Mouse (Mus musculus) limb, embryonic 15.5 days (tissue): ENCODE results near the gene Sppl2c. TPM values are rescaled to one million over a fixed set of nuclear protein-coding genes. Genes with fewer than 3 reads are reported as not detected.

Experiments used
- ATAC-seq: fragments of 200-750 bp; cut with Nextera tagmentation; 2 replicates; pipeline ENCODE4 v1.8.0; 2017; ENCODE audit warnings: low read depth, moderate TSS enrichment; ENCODE audit not compliant: insufficient number of reproducible peaks, low FRiP score, low TSS enrichment
- H3K27ac ChIP-seq: fragments of 300-500 bp; sonication (generic); 2 replicates; pipeline ENCODE4 v1.5.1; 2015; ENCODE audit warnings: moderate library complexity, mild to moderate bottlenecking, inconsistent platforms
- H3K27me3 ChIP-seq: fragments of 300-500 bp; sonication (generic); 2 replicates; pipeline ENCODE4 v1.6.1; 2015; ENCODE audit warnings: inconsistent platforms
- H3K36me3 ChIP-seq: fragments of 300-500 bp; sonication (generic); 2 replicates; pipeline ENCODE4 v1.6.1; 2015; ENCODE audit warnings: inconsistent platforms
- H3K4me1 ChIP-seq: fragments of 300-500 bp; sonication (generic); 2 replicates; pipeline ENCODE4 v1.6.1; 2015; ENCODE audit warnings: inconsistent platforms
- H3K4me2 ChIP-seq: fragments of 300-500 bp; sonication (generic); 2 replicates; pipeline ENCODE4 v1.6.1; 2015; ENCODE audit warnings: mild to moderate bottlenecking, inconsistent platforms
- H3K4me3 ChIP-seq: fragments of 300-500 bp; sonication (generic); 2 replicates; pipeline ENCODE4 v1.5.1; 2015; ENCODE audit warnings: mild to moderate bottlenecking, inconsistent platforms
- H3K9ac ChIP-seq: fragments of 300-500 bp; sonication (generic); 2 replicates; pipeline ENCODE4 v1.6.1; 2015; ENCODE audit warnings: inconsistent platforms
- H3K9me3 ChIP-seq: fragments of 300-500 bp; sonication (generic); 2 replicates; pipeline ENCODE4 v1.6.1; 2016; ENCODE audit warnings: inconsistent platforms
- WGBS: fragments of 180-500 bp; shearing (Covaris S2); methylation state at CpG from one replicate; pipeline ENCODE4 v1.1.7; 2015; 5-methylcytosine and 5-hydroxymethylcytosine counted together
- polyA plus RNA-seq: library from polyadenylated mRNA; unstranded; fragments of >200 nt; fragmentation: Nextera tagmentation; extraction: Ambion mirVana; gene quantifications from 2 replicates; pipeline ENCODE4 v1.2.1, GENCODE M21; 2015

Sppl2c gene
- polyA plus RNA-seq, result not detected in 2 replicates

GRCm38 (mm10) chr11:104186135-104186836 lies at the start of gene Sppl2c:
Sppl2c (plus strand) TSS chr11:104186327.
- ATAC-seq, result no peak
- Histone ChIP-seq H3K27me3 (no peaks in the 10 kb centered on the region), H3K9ac (no peak within 1 kb of the TSS), H3K27ac (no peak within 1 kb of the TSS), H3K4me2 (no peak within 1 kb of the TSS), H3K4me3 (no peak within 1 kb of the TSS), H3K36me3 (no peaks in the 10 kb centered on the region), H3K9me3 (no peaks in the 10 kb centered on the region), H3K4me1 (no peaks in the 10 kb centered on the region)
- 73% methylated on average over 13 of the region's 13 CpGs for WGBS

DNA sequence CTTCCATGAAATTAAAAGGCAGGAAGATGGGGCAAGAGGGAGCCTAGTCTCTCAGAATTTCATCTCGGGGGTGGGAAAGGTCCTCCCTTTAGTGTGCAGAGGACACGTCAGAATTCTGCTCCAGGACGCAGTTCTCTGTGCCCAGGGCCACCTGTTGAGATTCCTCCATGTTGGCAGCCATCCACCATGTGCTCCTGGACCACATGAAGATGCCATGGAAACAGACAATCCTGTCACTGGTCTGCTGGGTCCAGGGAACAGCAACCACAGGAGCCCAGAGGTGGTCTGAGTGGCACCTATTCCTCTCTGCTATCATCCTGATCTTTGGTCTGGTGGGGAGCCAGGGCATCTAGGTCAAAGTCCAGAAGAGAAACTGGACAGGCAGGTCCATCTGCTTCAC lies 47.2 kb upstream of the Sppl2c start:
- Histone ChIP-seq H3K4me1 (no peaks in the 10 kb centered on the region), H3K27ac (no peak overlapping the region), H3K4me3 (no peak overlapping the region), H3K27me3 (peaks cover 48% of the 10 kb centered on the region), H3K9me3 (no peaks in the 10 kb centered on the region), H3K4me2 (no peak overlapping the region), H3K9ac (no peak overlapping the region), H3K36me3 (no peaks in the 10 kb centered on the region)
- ATAC-seq, result no peak
- 56% methylated on average over 3 of the region's 3 CpGs for WGBS

GRCm38 (mm10) chr11:104144930-104145329 lies 41.2 kb upstream of the Sppl2c start:
- Histone ChIP-seq H3K4me2 (no peak overlapping the region), H3K27me3 (peaks cover 3% of the 10 kb centered on the region; the same call in 1 of the 2 replicates), H3K4me3 (no peak overlapping the region), H3K9ac (no peak overlapping the region), H3K9me3 (no peaks in the 10 kb centered on the region), H3K4me1 (no peaks in the 10 kb centered on the region), H3K27ac (no peak overlapping the region), H3K36me3 (no peaks in the 10 kb centered on the region)
- ATAC-seq, result no peak
- 95% methylated on average over 1 of the region's 1 CpGs for WGBS

- no peak for ATAC-seq
- Histone ChIP-seq H3K36me3 (no peaks in the 10 kb centered on the region), H3K27me3 (no peaks in the 10 kb centered on the region), H3K4me2 (no peak overlapping the region), H3K9ac (no peak overlapping the region), H3K9me3 (no peaks in the 10 kb centered on the region), H3K27ac (no peak overlapping the region), H3K4me3 (no peak overlapping the region), H3K4me1 (no peaks in the 10 kb centered on the region)
- WGBS, result 75% methylated on average over 7 of the region's 7 CpGs
Measured at GRCm38 (mm10) chr11:104148787-104149186, 37.3 kb upstream of the Sppl2c start.

DNA sequence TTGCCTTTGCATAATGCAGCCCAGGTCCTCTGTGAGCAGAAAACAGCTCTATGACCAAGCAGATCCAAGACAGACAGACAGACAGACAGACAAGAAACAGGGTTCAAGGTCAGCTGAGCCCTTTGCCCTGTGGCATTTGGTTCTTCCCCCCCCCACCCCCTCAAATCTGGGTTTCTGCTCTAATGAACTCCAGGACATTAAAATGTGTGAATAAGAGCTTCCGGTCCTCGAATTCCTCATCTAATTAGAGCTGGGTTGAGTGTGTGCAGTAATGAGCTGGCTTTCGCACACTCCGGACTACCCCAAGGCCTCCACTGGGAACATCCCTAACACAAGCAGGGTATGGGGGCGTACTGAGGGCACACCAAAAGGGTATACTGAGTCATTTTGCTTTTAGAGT lies 35.2 kb upstream of the Sppl2c start:
- Histone ChIP-seq H3K9me3 (no peaks in the 10 kb centered on the region), H3K4me2 (no peak overlapping the region), H3K9ac (no peak overlapping the region), H3K27ac (no peak overlapping the region), H3K27me3 (no peaks in the 10 kb centered on the region), H3K36me3 (no peaks in the 10 kb centered on the region), H3K4me1 (no peaks in the 10 kb centered on the region), H3K4me3 (no peak overlapping the region)
- 60% methylated on average over 5 of the region's 5 CpGs for WGBS
- ATAC-seq, result no peak

DNA sequence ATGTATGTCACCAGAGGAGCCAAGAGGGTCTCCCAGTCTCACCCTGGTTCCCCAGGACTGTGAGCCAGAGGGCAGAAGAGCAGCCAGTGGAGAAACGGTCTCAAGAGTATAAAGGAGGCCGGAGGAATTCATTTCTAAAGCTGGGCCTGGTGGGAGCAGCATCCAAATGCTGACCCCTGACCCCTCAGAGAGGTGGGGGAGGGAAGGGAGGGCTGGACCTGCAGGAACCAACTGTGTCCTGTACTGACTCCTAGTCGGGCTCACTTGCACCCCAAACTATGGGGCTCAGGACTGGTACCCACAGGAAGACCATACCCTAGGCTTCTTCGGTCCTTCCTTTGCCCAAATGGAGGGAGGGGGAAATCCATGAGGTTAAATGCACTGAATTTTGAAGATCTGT lies 31.8 kb upstream of the Sppl2c start:
- no peaks in the 10 kb centered on the region for H3K36me3 ChIP-seq
- WGBS, result 59% methylated on average over 4 of the region's 4 CpGs
- peaks cover 20% of the 10 kb centered on the region for H3K27me3 ChIP-seq
- no peak overlapping the region for H3K4me2 ChIP-seq
- ATAC-seq, result no peak
- no peak overlapping the region for H3K27ac ChIP-seq
- H3K4me1 ChIP-seq, result peaks cover 10% of the 10 kb centered on the region
- no peaks in the 10 kb centered on the region for H3K9me3 ChIP-seq
- H3K4me3 ChIP-seq, result no peak overlapping the region
- H3K9ac ChIP-seq, result no peak overlapping the region

- WGBS, result 30% methylated on average over 9 of the region's 9 CpGs
- H3K9me3 ChIP-seq, result no peaks in the 10 kb centered on the region
- H3K4me3 ChIP-seq, result no peak overlapping the region
- H3K27ac ChIP-seq, result no peak overlapping the region
- H3K9ac ChIP-seq, result no peak overlapping the region
- H3K36me3 ChIP-seq, result no peaks in the 10 kb centered on the region
- ATAC-seq, result no peak
- peaks cover 10% of the 10 kb centered on the region for H3K4me1 ChIP-seq
- H3K27me3 ChIP-seq, result peaks cover 20% of the 10 kb centered on the region
- H3K4me2 ChIP-seq, result no peak overlapping the region
Measured at GRCm38 (mm10) chr11:104154820-104155635, 31.1 kb upstream of the Sppl2c start.

GRCm38 (mm10) chr11:104155899-104156298 lies 30.2 kb upstream of the Sppl2c start:
- H3K4me3 ChIP-seq, result no peak overlapping the region

DNA sequence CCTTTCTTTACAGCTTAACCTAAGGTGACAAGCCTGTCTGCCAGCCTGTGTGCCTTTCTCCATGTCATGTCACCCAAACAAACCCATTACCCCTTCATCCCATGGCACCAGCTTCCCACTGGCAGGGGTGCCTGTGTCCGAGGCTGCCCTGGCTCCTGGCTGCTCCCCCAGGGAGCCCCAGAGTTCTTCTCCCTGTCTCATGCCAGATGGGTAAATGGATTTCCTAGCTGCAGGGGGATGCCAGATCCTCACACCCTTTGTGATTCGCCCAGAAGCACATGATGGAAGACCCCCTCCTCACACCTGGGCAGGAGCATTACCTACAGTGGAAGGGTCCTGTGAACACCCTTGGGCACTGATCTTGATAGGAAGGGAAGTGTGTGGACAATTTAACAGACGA lies 29.7 kb upstream of the Sppl2c start:
- Histone ChIP-seq H3K4me2 (no peak overlapping the region), H3K9ac (no peak overlapping the region), H3K36me3 (no peaks in the 10 kb centered on the region), H3K9me3 (no peaks in the 10 kb centered on the region), H3K4me3 (no peak overlapping the region), H3K27ac (no peak overlapping the region), H3K27me3 (peaks cover 20% of the 10 kb centered on the region), H3K4me1 (peaks cover 10% of the 10 kb centered on the region)
- 53% methylated on average over 3 of the region's 3 CpGs for WGBS
- ATAC-seq, result no peak

More at GRCm38 (mm10) chr11:104155899-104156298, 30.2 kb upstream of the Sppl2c start:
- Histone ChIP-seq H3K9ac (no peak overlapping the region), H3K36me3 (no peaks in the 10 kb centered on the region), H3K9me3 (no peaks in the 10 kb centered on the region), H3K27ac (no peak overlapping the region), H3K27me3 (peaks cover 20% of the 10 kb centered on the region), H3K4me2 (no peak overlapping the region), H3K4me1 (peaks cover 10% of the 10 kb centered on the region)
- ATAC-seq, result no peak

DNA sequence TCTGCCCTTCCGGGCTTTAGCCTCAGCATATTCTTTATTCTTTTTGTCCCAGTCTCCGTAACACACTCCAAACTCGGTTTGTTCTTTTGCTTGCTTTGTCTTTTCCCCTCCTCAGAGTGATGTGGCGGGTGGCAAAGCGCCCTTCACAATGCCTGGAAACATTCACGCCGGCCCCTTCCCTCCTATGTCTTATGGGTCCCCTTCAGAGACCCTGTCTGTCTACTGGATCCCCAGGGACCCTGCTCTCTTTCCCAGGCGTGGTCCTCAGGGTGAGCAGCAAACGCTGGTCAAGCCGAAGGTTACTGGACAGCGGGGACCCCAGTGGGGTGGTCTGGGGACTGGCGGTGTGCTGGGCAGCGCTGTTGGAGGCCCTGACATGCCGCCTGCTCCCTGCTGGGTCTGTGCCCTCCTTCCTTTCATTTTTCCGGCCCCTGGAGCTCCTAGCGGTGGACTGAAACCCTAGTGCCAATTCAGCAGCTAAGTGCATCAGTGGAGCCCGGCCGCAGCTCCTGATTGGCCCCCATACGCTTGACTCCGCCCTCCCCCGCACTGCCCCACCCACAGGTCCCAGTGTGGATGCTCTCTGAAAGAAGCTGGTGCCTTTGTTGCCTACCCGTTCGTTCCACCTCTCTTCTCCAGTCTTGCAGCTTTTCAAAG lies 28.4 kb upstream of the Sppl2c start:
- no peak; the same call in 1 of the 2 replicates for ATAC-seq
- Histone ChIP-seq H3K4me3 (peak overlapping the region; percentile 27), H3K27ac (no peak overlapping the region), H3K4me2 (peak overlapping the region; percentile 45), H3K36me3 (no peaks in the 10 kb centered on the region), H3K4me1 (peaks cover 10% of the 10 kb centered on the region), H3K9me3 (no peaks in the 10 kb centered on the region), H3K9ac (no peak overlapping the region), H3K27me3 (peaks cover 20% of the 10 kb centered on the region)
- WGBS, result 4% methylated on average over 23 of the region's 23 CpGs

DNA sequence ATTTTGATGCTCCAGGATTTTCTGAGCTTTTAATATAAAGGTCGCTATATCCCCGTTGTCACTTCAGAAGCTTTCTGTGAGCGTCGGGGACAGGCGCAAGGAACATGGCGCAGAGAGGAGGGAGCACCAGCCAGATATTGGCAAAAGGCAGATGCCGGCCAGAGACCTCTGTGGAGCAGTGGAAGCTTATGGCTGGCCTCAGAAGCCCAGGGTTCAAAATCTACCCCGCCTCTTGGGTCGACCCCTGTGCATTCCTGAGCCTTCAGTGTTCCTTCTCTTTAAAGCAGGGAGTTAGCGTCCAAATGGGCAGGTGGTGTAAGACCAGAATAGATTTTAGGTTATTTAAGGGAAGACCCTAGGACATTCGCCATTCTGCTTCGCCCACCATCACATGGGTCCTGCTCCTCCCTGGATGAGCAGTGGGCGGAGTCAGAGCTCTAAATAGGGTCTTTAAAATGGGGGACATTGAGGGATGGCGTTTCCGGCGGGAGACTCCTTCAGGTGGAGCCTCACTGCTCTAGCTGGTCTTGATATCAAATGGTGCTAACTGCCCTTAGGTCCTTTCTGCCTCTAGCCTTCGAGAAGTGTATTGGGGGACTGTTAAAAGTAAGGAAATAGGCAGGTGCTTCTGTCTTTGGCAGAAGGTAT lies 27.7 kb upstream of the Sppl2c start:
- Histone ChIP-seq H3K9ac (no peak overlapping the region), H3K4me2 (peak overlapping the region; percentile 45), H3K4me1 (peaks cover 10% of the 10 kb centered on the region), H3K27me3 (peaks cover 20% of the 10 kb centered on the region), H3K27ac (no peak overlapping the region), H3K4me3 (peak overlapping the region; percentile 27), H3K9me3 (no peaks in the 10 kb centered on the region), H3K36me3 (no peaks in the 10 kb centered on the region)
- no peak for ATAC-seq
- WGBS, result 5% methylated on average over 17 of the region's 17 CpGs
